Mouse (Mus musculus): ENCODE data around the gene Zbtb8os.

- TF ChIP-seq CTCF (IDR thresholded peaks at IDR 0.05; ENCODE audit: low read depth) (peak; percentile 97), EP300 (optimal IDR thresholded peaks at IDR 0.05) (no peak)
Observed at GRCm38 (mm10) chr4:129350644-129351043, 15.1 kb downstream of the Zbtb8os start.

Data from stomach, postnatal 0 days (tissue).